1 mouse cellular context compared by ENCODE assay signal in genomic region chr9:107569270-107569669, GRCm38 (mm10).
A peak's percentile ranks its signal among the peaks of the same experiment; 100 is the strongest.
TF ChIP-seq lines count a peak whose summit lies in the region.

No protein-coding gene starts in this region.

TF ChIP-seq in MEL, 35 proteins besides CTCF, POLR2A, EP300 and RAD21 (continued from another document):
- TF ChIP-seq MAFK (IDR thresholded peaks at IDR 0.05; ENCODE audit: borderline replicate concordance, low read depth, low read length) (no peak), ZNF384 (IDR thresholded peaks at IDR 0.05; ENCODE audit: low read depth, low read length) (no peak), MAZ (IDR thresholded peaks at IDR 0.05; ENCODE audit: low read depth, low read length) (peak; percentile 73; the same call in 1 of the 2 replicates), MEF2A (IDR thresholded peaks at IDR 0.05; ENCODE audit: extremely low read depth, insufficient replicate concordance, low read depth, low read length, poor library complexity, severe bottlenecking) (no peak), JUND (IDR thresholded peaks at IDR 0.05; ENCODE audit: low read depth, low read length) (no peak), MAX (IDR thresholded peaks at IDR 0.05; ENCODE audit: low read length) (peak; percentile 75; the same call in 1 of the 2 replicates), UBTF (IDR thresholded peaks at IDR 0.05; ENCODE audit: borderline replicate concordance, insufficient read depth, low read depth, low read length) (0 out of 2 replicates have a peak, but pooled peaks have one; percentile 74), GATA1 (IDR thresholded peaks at IDR 0.05; ENCODE audit: low read depth, low read length) (no peak), KAT2A (conservative IDR thresholded peaks at IDR 0.05; ENCODE audit: low read depth, low read length) (no peak), CHD1 (IDR thresholded peaks at IDR 0.05; ENCODE audit: low read depth, low read length) (no peak), SMC3 (IDR thresholded peaks at IDR 0.05; ENCODE audit: low read depth, low read length) (no peak), NRF1 (IDR thresholded peaks at IDR 0.05; ENCODE audit: insufficient read depth, low read depth, low read length, poor library complexity, severe bottlenecking) (no peak), GABPA (IDR thresholded peaks at IDR 0.05; ENCODE audit: low read depth, low read length) (no peak), E2F4 (IDR thresholded peaks at IDR 0.05; ENCODE audit: borderline replicate concordance, low read depth, low read length) (no peak), POLR2AphosphoS2 (IDR thresholded peaks at IDR 0.05; ENCODE audit: low read length) (0 out of 2 replicates have a peak, but pooled peaks have one; percentile 16), ETS1 (IDR thresholded peaks at IDR 0.05; ENCODE audit: low read depth, low read length) (0 out of 2 replicates have a peak, but pooled peaks have one; percentile 20), MYC (IDR thresholded peaks at IDR 0.05; ENCODE audit: low read depth, low read length) (0 out of 2 replicates have a peak, but pooled peaks have one; percentile 43), MXI1 (IDR thresholded peaks at IDR 0.05; ENCODE audit: low read depth, low read length) (peak; percentile 96), TBP (IDR thresholded peaks at IDR 0.05; ENCODE audit: low read depth, low read length) (no peak), TAL1 (IDR thresholded peaks at IDR 0.05; ENCODE audit: low read length) (no peak), USF1 (IDR thresholded peaks at IDR 0.05; ENCODE audit: low read depth, low read length) (peak; percentile 68)
